Mouse (Mus musculus) inflammation-experienced regulatory T-cells, adult 6 months (primary cell): Measurements from ENCODE around the gene Acsf3. TPM values are rescaled to one million over a fixed set of nuclear protein-coding genes. Genes with fewer than 3 reads are reported as not detected.

Experiments
- ATAC-seq: one replicate; pipeline ENCODE4 v1.8.0; 2017
- polyA plus RNA-seq, 3 experiments: library from polyadenylated mRNA; unstranded; fragments of 100-300 nt; shearing (Covaris generic); gene quantifications; one replicate each; pipeline ENCODE4 v1.2.1; 2017

Acsf3 gene
- 10 to 100 TPM in 1 of 3 experiments, 1 to 10 TPM in 2; 7.8 to 10.1 (median 9.2) TPM for polyA plus RNA-seq

GRCm38 (mm10) chr8:122775285-122776155 lies at the start of gene Acsf3:
Gene Acsf3 (plus strand): TSS chr8:122775486.
- peak; percentile 35 for ATAC-seq

GRCm38 (mm10) chr8:122726789-122727188 lies 48.5 kb upstream of the Acsf3 start:
- no peak for ATAC-seq

DNA sequence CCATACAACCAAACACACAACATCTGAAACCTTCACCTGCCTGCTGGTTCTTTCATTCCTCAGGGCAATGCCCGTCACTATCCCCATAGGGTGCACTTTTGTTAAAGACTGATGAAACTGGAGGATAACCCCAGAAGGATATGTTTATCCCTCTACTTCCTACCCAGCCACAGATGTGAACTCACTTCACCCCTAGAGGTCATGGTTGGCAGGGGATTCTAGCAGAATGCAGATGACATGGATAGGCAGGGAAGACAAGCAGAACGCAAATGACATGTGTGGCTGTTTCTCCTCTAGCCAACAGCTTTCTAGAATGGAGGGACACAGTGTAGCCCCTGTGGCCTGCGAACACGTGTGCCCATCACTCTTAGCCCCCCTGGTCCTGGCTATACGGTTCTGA lies 47.9 kb upstream of the Acsf3 start:
- ATAC-seq = no peak

DNA sequence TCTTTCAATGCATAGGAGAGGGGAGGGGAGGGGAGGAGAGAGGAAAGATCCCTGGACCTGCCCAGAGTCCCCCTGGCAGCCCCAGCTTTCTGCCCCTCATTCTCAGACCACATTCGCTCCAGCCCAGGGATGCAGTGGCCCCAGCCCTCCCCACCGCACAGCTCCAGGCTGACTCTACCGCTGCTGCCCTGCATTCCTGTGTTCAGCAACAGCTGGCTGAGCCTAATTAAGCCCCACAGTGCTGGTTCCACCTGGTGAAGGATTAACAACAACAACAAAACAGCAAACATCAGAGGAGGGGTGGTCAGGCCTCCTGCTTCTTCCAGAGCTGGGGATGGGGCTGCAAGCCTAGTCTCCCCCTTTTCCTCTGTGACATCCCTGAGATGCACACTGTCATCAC lies 46.7 kb upstream of the Acsf3 start:
- ATAC-seq = no peak

GRCm38 (mm10) chr8:122735110-122735509 lies 40.2 kb upstream of the Acsf3 start:
- no peak for ATAC-seq

DNA sequence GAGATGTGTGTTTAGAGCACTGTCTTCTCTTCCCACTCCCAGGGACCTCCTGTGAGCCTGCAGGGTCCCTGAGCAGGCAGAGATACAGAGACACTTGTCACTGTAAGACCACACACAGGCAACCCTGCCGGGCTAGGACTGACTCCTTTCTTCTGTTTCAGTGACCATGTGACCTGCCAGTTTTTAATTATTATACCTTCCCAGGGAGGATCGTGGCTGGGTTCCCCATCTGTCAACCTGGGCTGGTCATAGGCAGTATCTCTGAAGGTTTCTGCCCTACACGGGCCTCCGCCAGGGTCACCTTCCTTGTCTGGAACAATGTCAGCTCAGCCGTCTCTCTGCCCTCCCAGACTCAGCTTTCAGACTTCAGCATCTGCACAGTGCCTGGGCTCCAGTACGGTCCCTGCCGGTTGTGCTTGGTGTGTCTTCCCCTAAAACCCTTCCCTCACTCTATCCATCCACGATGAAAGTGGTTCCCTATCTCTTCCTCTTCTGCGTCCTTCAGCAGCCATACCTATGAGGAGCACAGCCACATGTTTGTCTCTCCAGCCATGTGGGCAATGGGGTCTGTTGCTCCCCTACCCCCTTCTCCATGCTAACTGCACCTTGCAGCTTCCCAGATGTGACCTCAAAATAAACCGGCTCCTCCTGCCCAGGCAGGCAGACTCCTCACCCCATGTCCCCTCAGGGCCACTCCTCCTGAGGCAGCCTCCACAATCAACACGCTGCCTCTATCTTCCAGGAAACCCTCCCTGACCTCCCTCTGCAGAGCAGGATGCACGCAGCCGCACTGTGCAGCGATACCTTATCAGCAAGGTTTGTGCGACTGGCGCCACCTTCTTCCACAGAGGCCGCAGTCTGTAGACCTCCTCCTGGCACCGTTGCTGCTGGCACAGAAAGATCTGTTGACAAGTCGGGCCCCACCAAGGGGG lies 39.5 kb upstream of the Acsf3 start:
- ATAC-seq = no peak

DNA sequence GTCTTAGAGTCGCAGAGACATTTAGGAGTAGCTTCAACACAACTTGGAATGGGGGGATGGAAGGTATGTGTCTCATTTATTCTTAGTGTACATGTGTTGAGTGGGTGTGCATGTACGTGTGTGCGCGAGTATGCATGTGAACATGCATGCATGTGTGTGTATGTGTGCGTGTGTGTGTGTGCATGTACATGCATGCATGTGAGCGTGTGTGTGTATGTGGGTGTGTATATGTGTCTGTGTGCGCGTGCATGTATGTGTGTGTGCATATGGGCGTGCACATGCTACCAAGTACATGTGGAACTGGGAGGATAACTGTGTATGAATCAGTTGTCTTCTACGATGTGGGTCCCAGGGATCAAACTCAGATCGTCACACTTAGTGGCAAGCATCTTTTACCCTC lies 38.7 kb upstream of the Acsf3 start:
- no peak for ATAC-seq

DNA sequence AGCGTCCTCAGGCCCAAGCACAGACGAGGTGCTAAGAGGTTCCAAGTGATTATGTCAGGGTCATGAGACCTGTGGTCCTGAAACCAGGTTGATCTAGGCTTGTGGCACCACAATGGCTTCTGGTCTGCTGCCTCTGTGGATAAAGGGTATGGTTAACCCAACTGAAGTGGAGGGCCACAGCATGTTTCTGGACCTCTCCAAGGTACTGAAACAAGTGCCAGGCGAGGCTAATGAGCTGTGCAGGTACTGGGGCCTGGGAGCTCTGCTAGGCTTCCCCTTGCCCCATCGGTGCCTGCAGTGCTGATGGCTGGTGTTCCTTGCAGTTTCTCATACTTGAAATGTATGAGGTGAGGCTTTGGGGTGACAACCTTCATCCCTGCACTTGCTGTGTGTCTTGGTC lies 38.2 kb upstream of the Acsf3 start:
- no peak for ATAC-seq

- no peak for ATAC-seq
Measured at GRCm38 (mm10) chr8:122737886-122738285, 37.4 kb upstream of the Acsf3 start.

- ATAC-seq = peak; percentile 65
Measured at GRCm38 (mm10) chr8:122739102-122739725, 36.1 kb upstream of the Acsf3 start.

DNA sequence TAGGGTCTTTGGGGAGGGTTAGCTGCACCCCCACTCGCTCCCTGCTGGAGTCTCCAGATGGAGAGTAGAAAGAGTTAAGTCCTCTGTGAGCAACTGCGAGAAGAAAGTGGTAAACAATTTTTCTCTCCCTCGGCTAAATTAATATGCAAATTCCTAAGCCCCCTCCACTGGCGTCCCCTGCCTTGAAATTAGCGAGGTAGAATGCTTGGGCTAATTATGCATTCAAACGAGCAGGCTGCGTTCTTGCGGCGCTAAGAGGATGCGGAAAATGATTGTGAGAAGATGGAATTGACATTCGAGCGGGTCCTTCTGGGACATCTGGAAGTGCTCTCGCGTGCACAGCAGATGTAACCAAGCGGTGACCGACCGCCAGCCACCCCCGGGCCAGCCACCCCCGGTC lies 32.8 kb upstream of the Acsf3 start:
- ATAC-seq = no peak

DNA sequence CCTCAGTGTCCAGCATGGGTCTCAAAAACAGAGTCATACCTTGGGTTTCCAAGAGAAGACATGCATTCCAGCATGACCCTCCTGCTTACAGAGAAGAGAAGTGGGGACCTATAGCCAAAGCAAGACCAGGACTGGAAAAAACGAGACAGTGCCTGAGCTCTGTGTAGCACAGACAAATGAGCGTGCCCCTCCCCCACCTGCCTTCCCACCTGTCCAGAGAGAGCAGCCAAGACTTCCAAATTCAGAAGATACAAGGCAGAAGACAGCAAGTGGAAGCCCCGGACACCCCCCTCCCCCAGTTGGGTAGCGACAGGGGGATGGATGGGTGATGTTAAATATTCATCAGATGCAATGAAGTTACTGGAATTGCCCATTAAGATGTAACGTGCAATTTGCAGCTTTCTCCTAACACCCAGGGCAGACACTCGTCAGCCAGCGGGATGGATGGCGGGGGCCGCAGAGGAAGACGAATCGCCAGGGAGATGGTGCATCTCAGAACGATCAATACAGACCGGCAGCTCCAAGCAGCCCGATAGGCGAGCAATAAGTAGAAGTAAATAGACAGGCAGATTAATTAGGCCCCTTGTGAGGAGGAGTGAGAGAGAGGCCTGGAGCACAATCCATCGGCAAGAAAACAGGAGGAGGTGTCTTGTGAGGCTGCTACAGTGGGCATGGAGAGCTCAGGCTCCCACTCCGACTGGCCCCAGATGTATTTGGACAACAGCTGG lies 30.1 kb upstream of the Acsf3 start:
- ATAC-seq = no peak

- no peak for ATAC-seq
Measured at GRCm38 (mm10) chr8:122745750-122746275, 29.5 kb upstream of the Acsf3 start.

DNA sequence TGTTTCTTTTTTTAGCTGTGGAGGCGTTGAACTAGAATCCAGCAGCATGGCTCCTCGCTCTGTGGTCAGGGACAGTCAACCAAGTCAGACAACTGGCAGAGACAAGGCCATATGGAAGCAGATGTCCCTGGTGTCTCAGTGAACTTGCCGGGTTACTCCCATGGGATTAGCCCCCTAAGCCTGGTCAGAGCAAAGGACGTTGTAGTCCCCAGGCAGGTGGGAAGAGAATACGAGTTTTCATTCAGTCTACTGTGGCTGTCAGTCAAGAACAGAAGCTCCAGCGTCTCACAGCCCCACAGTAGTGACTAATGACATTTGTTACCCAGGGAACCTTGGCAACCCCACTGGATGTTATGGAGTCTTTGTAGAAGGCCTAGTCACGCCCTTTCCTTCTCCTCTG lies 28.8 kb upstream of the Acsf3 start:
- ATAC-seq = no peak

- no peak for ATAC-seq
Measured at GRCm38 (mm10) chr8:122747825-122748224, 27.5 kb upstream of the Acsf3 start.

DNA sequence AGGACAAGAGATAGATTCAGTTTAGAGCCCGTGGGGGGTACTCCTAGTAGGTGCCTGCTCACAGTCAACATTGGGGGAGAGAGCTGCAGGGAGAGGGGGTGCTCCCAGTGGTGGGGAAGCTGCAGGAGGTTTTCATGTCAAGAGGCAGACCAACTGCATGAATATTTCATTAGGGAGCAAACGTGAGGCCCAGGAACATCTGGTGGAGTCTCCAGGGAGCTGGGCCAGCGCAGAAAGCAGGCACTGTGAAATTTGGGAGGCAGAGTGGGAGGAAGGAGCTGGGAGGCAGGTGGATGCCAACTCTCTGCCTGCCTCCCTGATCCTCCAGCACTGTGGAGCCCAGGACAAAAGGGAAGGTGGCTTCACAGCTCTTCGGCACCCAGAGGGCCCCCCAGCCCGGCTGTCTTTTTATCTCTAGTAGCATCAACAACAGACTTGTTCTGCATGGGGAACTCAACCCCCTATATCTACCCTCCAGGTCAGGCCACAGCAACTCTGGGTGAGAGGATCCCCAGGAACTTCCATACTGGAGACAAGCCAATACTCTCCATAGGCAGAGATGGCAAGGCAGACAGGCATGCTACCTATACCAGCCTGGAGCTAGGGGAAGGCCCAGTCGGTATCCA lies 25.8 kb upstream of the Acsf3 start:
- no peak for ATAC-seq

GRCm38 (mm10) chr8:122751342-122751741 lies 23.9 kb upstream of the Acsf3 start:
- ATAC-seq = no peak

GRCm38 (mm10) chr8:122752111-122752721 lies 23.1 kb upstream of the Acsf3 start:
- ATAC-seq = no peak

GRCm38 (mm10) chr8:122758597-122758996 lies 16.7 kb upstream of the Acsf3 start:
- ATAC-seq = no peak

DNA sequence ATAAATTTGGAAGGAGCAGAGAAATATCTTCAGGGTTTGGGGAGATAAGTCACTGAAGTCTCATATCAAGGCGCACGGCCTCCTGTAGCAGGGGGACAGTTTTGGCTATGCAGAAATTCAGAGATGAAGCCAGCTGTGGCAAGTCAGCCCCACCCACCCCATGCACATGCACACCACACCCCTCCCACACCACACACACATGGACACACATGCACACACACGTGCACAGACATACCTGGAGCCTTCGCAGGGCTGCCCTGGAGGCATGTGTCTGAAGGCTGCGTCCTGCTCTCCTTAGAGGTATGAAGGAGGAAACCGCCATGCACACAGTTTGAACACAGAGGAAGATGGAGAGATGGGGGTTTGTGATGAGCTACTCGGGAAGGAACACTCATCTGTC lies 15.2 kb upstream of the Acsf3 start:
- no peak for ATAC-seq

DNA sequence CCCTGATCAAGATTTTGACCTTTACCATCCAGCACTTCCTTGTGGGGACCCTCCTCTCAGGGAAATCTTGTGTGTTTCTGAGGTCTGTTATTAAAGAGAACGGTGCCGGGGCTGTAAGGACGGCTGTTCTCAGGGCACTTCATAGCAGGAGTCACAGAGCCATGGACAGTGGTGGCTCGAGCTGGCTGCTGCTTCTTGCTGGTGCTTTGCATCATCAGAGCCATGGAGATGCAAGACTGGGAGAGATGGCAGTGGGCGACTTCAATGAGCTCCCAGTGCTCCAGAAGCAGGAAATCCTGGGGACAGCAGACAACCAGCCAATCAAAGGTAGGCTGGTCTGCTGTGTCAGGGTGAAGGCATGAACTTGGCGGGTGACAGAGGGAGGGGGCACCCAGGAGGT lies 14.2 kb upstream of the Acsf3 start:
- ATAC-seq = no peak
